Mouse (Mus musculus) adrenal gland, postnatal 14 days (tissue): ENCODE measurements around the gene Rnft2. TPM values are rescaled to one million over a fixed set of nuclear protein-coding genes. Genes with fewer than 3 reads are reported as not detected.

Source experiments
- DNase-seq: peaks from one replicate; pipeline ENCODE4 v3.0.0; 2021; ENCODE audit warnings: mixed read lengths
- total RNA-seq: library from RNA; stranded (reverse); gene quantifications from 2 replicates; pipeline ENCODE4 v1.2.3, GENCODE M21; 2021

The Rnft2 gene
- total RNA-seq, 1 experiment from 2014 or later = 3.1 TPM

GRCm38 (mm10) chr5:118250987-118251386 lies 6.1 kb upstream of the Rnft2 start:
- no peak for DNase-seq

DNA sequence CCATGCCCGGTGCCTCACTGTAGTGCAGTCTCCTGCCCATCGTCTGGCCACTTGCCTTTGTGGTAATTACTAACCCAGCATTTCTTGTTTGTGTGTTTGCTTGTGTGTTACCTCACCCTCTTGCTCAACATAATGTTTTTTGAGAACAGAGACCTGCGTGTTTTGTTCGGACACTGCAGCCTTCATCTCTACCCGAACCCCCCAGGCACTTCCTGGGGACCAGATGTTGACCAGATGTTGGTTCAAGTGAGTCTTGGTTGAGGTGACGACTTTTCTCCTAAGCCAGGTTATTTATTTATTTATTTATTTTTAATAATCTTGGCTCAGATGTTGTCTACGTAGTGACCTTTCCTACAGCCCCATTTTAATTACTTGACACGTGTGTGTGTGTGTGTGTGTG lies 2.5 kb upstream of the Rnft2 start:
- DNase-seq = no peak

GRCm38 (mm10) chr5:118245606-118246308 lies 841 bp upstream of the Rnft2 start:
- peak; percentile 19 for DNase-seq

DNA sequence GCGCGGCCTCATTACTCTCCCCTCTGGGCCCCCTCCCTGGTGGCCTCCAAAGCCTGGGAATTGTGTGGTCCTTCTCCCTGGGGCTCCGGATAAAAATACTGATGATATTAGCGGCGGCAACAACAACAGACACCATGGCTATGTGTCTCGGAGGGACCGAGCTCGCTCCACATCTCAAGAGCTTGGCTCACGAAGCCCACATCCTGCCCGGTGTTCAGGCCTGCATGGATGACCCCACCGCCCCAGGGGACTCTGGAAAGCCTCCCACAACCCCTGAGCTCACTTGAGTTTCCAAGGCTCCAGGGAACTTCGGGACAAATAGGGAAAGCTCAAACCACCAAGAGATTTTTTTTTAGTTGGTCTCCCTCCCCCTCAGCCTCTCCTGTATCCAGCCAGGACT lies 5.2 kb downstream of the Rnft2 start:
- no peak for DNase-seq

GRCm38 (mm10) chr5:118236891-118237290 lies 8.0 kb downstream of the Rnft2 start:
- peak; percentile 77 for DNase-seq

- DNase-seq = no peak
Observed at GRCm38 (mm10) chr5:118230071-118230611, 14.8 kb downstream of the Rnft2 start.

DNA sequence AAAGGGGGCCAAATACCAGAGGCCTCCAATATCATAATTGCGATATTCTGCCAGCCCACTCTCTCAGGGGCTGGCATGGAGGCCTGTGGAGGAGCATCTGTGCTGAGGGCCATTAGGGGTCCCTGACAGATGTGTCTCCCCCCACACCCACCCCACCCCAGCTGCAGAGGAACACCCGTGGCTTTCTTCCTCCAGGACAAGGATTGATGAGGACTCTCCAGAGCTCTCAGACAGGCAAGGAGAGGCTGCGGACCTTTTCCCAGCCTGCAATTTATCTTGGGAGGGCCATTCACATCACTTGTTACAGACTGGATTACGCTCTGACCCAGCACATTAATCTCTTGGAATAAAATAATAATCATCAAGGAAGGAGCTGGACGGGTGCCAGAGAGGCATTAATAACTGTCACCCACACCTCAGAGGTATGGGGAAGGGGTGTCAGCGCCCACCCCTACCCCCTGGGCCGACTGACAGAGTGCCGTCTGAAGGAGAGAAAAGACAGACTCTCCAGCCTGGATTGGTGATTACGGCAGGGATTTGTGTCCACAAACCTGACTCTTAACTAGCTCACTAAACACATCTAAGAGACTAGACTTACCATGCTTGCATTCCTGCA lies 21.7 kb downstream of the Rnft2 start:
- no peak for DNase-seq

GRCm38 (mm10) chr5:118217410-118217809 lies 27.5 kb downstream of the Rnft2 start:
- DNase-seq = no peak

DNA sequence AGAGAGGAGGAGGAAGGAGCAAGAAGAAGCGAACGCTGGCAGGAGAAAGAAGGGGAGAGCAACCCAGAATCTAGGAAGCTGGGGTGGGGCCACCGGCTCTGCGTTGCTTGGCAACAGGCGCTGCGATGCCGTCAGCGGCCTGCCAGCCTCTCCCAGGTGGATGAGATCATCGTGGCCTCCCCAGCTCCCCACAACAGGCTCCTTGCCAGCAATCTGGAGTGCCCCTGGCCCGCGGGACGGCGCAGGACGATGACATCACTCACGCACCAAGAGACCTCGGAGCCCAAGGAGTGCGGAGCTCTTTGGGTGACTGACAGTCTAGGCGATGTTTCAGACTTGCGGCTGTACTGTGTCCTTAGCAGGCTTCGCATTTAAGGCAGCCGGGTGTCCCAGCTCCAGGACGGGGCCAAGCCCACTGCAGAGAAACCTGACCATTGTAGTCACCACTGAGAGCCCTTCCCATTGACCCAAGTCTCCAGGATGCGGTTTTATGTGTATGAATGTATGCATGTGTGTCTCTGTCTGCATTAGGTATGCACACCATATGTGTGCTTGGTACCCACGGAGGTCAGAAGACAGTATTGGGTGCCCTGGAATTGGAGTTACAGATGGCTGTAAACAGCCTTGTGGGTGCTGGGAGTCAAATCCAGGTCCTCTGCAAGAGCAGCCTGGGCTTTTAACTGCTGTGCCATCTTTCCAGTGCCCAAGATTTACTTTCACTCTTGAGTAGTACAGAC lies 30.3 kb downstream of the Rnft2 start:
- DNase-seq = peak; percentile 93

GRCm38 (mm10) chr5:118214012-118214411 lies 30.9 kb downstream of the Rnft2 start:
- DNase-seq = no peak

GRCm38 (mm10) chr5:118205852-118206251 lies 39.1 kb downstream of the Rnft2 start:
- DNase-seq = no peak

DNA sequence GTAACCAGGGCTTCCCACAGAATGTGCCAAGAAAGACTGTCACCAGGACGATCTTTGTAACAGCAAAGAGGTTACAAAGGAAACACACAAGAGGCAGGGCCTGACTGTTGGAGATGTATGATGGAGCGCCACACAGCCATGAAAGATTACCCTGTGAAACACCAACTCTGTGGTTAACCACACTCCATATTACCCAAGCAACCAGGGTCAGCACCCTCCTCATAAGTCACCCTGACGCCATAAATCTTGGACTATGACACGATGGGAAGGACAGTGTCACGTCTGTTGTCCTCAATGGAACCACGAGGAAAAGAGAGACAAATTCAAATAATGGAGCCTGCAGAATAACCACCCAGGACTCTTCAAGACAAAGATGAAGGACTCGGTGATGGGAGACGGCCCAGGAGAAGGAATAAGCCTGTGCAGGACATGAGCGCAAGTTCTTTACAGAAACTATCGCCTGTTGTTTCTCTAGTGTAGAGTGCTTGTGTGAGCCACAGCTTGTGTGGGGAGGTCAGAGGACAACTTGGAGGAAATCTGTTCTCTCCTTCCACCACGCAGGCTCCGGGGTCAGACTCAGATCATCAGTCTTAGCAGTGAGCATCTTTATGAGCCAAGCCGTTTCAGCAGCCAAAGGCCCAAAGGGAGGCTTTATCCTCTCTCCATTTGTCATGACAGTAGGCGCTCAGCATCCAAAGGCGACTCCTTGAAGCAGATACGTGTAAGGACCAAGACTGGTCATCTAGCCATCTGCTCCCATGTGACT lies 40.1 kb downstream of the Rnft2 start:
- peak; percentile 39 for DNase-seq

GRCm38 (mm10) chr5:118199670-118200069 lies 45.2 kb downstream of the Rnft2 start:
- DNase-seq = no peak

GRCm38 (mm10) chr5:118197421-118197820 lies 47.5 kb downstream of the Rnft2 start:
- DNase-seq = no peak

- no peak for DNase-seq
Observed at GRCm38 (mm10) chr5:118192221-118192620, 52.7 kb downstream of the Rnft2 start.

DNA sequence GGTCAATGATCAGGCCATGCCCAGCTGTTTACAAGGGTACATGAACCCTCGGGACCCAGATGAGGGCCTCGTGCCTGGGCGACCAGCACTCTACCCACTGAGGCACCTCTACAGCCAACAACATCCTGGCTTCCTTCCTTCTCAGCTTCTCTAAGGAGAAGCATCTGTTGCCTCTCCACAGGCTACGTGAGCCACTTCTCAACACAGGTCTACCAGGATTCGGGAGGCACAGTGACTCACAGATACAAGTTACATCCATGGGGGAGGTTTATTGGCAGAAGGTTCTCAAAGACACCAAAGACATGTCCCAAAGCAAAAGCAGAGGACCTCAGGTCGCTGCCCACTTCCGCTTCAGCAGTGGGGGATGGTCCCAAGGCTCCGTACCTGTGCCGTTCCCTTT lies 54.4 kb downstream of the Rnft2 start:
- no peak for DNase-seq

DNA sequence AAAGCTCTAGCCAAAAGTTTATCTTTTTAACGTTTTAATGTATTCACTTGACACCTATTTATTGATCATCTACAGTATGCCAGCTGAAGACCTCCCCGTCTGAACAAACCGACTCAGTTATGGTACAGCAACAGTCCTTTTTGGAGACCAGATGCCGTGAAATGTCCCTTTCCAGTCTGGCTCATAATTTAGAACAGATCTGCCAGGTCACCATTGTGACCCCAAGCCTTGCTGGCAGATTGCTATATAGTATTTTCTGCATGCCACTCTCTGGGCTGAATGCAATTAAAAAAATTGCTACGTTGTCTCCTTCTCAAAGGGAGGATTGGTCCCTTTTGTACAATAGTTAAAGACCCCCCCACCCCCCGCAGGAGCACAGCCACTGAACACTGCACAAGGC lies 56.6 kb downstream of the Rnft2 start:
- DNase-seq = no peak

DNA sequence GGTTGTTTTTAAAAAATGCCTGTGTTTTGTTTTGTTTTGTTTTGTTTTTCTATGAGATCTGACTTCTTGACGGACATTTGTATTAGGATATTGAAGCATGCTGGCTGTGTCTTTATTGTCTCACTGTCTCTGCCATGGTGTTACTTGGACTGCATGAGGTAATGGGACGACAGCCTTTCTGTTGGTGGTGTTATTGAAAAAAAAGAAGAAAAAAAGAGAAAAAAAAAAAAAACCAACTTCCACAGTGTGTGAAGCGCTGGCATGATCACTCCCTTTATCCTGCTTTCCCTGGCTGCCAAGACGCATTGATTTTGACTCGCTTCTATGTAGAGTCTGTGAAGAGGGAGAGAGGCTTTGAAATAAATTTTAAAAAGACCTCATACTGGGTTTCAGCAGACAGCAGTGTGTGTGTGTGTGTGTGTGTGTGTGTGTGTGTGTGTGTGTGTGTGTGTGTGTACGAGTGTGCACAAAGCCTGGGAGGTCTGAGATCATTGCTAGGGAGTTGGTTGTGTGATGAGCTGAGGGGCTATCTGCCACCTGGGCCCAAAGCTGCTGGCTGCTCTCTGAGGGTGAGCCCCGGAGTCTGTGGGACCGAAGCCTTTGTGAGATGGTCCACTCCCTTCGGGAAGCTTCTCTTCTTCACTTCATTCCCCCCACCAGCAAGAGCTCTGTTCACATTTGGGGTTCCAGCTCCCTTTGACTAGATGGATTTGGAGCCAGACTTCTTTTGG lies 57.8 kb downstream of the Rnft2 start:
- DNase-seq = no peak

- no peak for DNase-seq
Observed at GRCm38 (mm10) chr5:118177640-118178039, 67.3 kb downstream of the Rnft2 start.

DNA sequence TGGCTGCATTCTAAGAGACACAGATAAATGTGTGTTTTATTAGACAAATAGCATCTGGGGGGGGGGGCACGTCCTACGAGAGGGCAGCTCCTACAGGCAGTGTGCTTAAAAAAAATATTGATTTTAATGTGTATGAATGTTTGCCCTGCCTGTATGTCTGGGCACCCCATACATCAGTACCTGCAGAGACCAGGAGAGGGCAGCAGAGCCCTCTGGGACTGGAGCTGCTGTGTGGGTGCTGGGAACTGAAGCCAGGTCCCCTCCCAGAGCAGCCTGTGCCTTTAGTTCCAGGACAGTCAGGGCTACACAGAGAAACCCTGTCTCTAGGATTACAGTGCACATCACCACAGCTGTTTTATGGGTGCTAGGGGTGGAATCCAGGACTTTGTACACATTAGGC lies 69.8 kb downstream of the Rnft2 start:
- DNase-seq = no peak

- DNase-seq = no peak
Observed at GRCm38 (mm10) chr5:118174310-118175009, 70.5 kb downstream of the Rnft2 start.
